Mouse (Mus musculus): ENCODE data around the gene Ankrd24.

DNA sequence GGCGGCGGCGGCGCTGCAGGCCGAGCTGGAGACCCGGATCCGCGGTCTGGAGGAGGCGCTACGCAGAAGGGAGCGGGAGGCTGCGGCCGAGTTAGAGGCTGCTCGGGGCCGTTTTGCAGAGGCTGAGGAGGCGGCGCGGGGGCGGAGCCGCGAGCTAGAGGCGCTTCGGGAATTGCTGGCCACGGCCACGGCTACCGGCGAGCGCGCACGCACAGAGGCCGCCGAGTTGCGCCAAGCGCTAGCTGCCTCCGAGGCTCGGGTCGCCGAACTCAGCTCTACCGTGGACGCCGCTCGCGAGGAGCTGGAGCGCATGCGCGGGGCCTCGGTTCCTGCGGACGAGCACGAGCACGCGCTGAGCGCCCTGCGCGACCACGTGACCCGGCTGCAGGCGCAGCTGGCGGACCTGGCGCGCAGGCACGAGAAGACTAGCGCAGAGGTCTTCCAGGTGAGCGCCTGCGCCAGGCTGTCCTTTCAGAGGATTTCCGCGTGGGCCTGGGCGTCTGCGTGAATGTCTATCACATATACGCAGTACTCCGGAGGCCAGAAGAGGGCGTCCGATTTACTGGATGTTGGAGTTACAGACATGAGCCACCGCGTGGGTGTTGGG, 15.2 kb downstream of the Ankrd24 start:
- TF ChIP-seq TAL1 (IDR thresholded peaks at IDR 0.05; ENCODE audit: low read length) (no peak), GATA1 (IDR thresholded peaks at IDR 0.05; ENCODE audit: low read length) (no peak)
